Mouse (Mus musculus) MN1 (cell line): ENCODE measurements at regions not wholly inside any gene's neighbourhood (a gene's known extent, or its start where the extent isn't known, plus 50 kb on each side); places are given as distances from the start of the nearest gene placed in this dataset.

Source experiments
- DNase-seq: peaks from one replicate; pipeline ENCODE4 v3.0.0-alpha.2; 2016; ENCODE audit warnings: low spot score

- DNase-seq: peak; percentile 64
Observed at GRCm38 (mm10) chr2:33941316-33941715, 53.6 kb upstream of the Mvb12b start.

- peak; percentile 36 for DNase-seq
Observed at GRCm38 (mm10) chr2:33939836-33940235, 52.1 kb upstream of the Mvb12b start.
